In genomic region chr4:151861806-151862739, GRCm38 (mm10) we compare ENCODE assay signal across 8 mouse cellular contexts. TPM values are rescaled to one million over a fixed set of nuclear protein-coding genes. Genes with fewer than 3 reads are reported as not detected.
DNase-seq lines count a peak whose midpoint lies in the region; ATAC-seq lines count a peak whose summit lies in the region.

Gene Camta1 (minus strand): TSS chr4:151861876.

- H3K4me3 ChIP-seq in hindbrain, embryonic 16.5 days (ENCODE audit: low read length): peak within 1 kb of the TSS; percentile 85
- peak within 1 kb of the TSS; percentile 59 for H3K4me3 ChIP-seq in macrophage (ENCODE audit: inconsistent target)

- peak; percentile 98 for DNase-seq in WW6 (ENCODE audit: low read depth, low spot score)
- peak; percentile 95 to 99 for DNase-seq in cerebellum, postnatal 4 days (ENCODE audit: low spot score in 2 of 2)
- DNase-seq in gastrocnemius, adult 18-20 months (ENCODE audit: low spot score): peak; percentile 99
- peak; percentile 99 for DNase-seq in left cerebral cortex, adult 18-20 months (ENCODE audit: low spot score in 2 of 2)
- peak; percentile 100 for DNase-seq in right cerebral cortex, adult 18-20 months
- DNase-seq in urinary bladder, postnatal 10 days (ENCODE audit: low spot score): peak; percentile 96

- no peaks in the 10 kb centered on the region for H3K9me3 ChIP-seq in hindbrain, embryonic 16.5 days (ENCODE audit: control insufficient read depth, low read length)

- under 1% methylated on average over 75 of the region's 85 CpGs for WGBS in hindbrain, embryonic 16.5 days
- WGBS in macrophage (ENCODE audit: missing documents): under 1% methylated on average over 74 of the region's 85 CpGs

- no peaks in the 10 kb centered on the region for H3K36me3 ChIP-seq in hindbrain, embryonic 16.5 days (ENCODE audit: control insufficient read depth, insufficient read depth, low read length)
- no peaks in the 10 kb centered on the region for H3K36me3 ChIP-seq in macrophage (ENCODE audit: inconsistent target)

- peaks cover 20% of the 10 kb centered on the region for H3K4me1 ChIP-seq in hindbrain, embryonic 16.5 days (ENCODE audit: control insufficient read depth, insufficient read depth, low read depth, low read length)

- H3K79me2 ChIP-seq in macrophage (ENCODE audit: inconsistent target): peaks cover 21% of the 10 kb centered on the region

- H3K4me2 ChIP-seq in hindbrain, embryonic 16.5 days (ENCODE audit: low read length): peak within 1 kb of the TSS; percentile 94

- peak; percentile 98 for ATAC-seq in hindbrain, embryonic 16.5 days

- H3K27me3 ChIP-seq in hindbrain, embryonic 16.5 days (replicated peaks; ENCODE audit: control insufficient read depth, insufficient read depth, low read length): no peaks in the 10 kb centered on the region

- peak within 1 kb of the TSS; percentile 91 for H3K9ac ChIP-seq in hindbrain, embryonic 16.5 days (ENCODE audit: low read depth, low read length)

- H3K27ac ChIP-seq in hindbrain, embryonic 16.5 days (ENCODE audit: low read depth, low read length): peak within 1 kb of the TSS; percentile 89
- H3K27ac ChIP-seq in macrophage: peak within 1 kb of the TSS; percentile 86

RNA-seq across cellular contexts. Expression of gene Camta1, which starts in this region (rescaled TPM):
- total RNA-seq in gastrocnemius, adult 18-20 months (2021): 100 to 1,000 TPM in 1 of 2 experiments, 10 to 100 TPM in 1; 99.5 to 122 TPM
- polyA plus RNA-seq in hindbrain, embryonic 16.5 days (2015; fragmentation: Nextera tagmentation; extraction: Ambion mirVana): 139 and 153 TPM in 2 replicates
- total RNA-seq in left cerebral cortex, adult 18-20 months (2021): 100 to 1,000 TPM; 247 to 265 TPM
- total RNA-seq in macrophage (2018; cell fraction: chromatin; rRNA removed): 10 to 100 TPM in 23 of 26 experiments, 1 to 10 TPM in 3; 7.3 to 52.5 (median 30.6) TPM
- 10 to 100 TPM in 11 of 26 experiments, 1 to 10 TPM in 15; 2.7 to 16.9 (median 9.6) TPM for total RNA-seq in macrophage (2018; cell fraction: cytosol; rRNA removed)
- 10 to 100 TPM in 23 of 26 experiments, 1 to 10 TPM in 3; 7.0 to 57.6 (median 26.4) TPM for total RNA-seq in macrophage (2018; cell fraction: nucleus; rRNA removed)
- polyA plus RNA-seq in macrophage (2018): 8.7 to 23.8 TPM (median 16.9 TPM) in 3 replicates

Comparison
In these comparisons a context has a peak if more than half of its experiments do, and no peak if none do; other contexts are left out.
1. Peak in every context shown above with its lines: DNase-seq, ATAC-seq, H3K4me3 ChIP-seq and H3K27ac ChIP-seq.